Mouse (Mus musculus) spleen, adult 2 months (tissue): ENCODE results near the gene Slc22a18.

Experiments
- CTCF ChIP-seq: fragments of 200-500 bp; IDR thresholded peaks from 2 replicates; pipeline ENCODE4 v1.5.1; 2011; ENCODE audit warnings: mild to moderate bottlenecking, inconsistent platforms; ENCODE audit not compliant: insufficient read depth, insufficient read length, insufficient replicate concordance; ENCODE audit errors: extremely low read depth
- POLR2A ChIP-seq: fragments of 200-500 bp; IDR thresholded peaks from 2 replicates; pipeline ENCODE4 v1.6.1; 2011; ENCODE audit warnings: low read depth, low read length, inconsistent platforms

GRCm38 (mm10) chr7:143505411-143505810 is 31.9 kb downstream of the Slc22a18 start:
- TF ChIP-seq CTCF (no peak), POLR2A (no peak)
